Mouse (Mus musculus): Measurements from ENCODE around the gene Defb43. TPM values are rescaled to one million over a fixed set of nuclear protein-coding genes. Genes with fewer than 3 reads are reported as not detected.

The Defb43 gene
- polyA plus RNA-seq, 1 experiment = not detected

DNA sequence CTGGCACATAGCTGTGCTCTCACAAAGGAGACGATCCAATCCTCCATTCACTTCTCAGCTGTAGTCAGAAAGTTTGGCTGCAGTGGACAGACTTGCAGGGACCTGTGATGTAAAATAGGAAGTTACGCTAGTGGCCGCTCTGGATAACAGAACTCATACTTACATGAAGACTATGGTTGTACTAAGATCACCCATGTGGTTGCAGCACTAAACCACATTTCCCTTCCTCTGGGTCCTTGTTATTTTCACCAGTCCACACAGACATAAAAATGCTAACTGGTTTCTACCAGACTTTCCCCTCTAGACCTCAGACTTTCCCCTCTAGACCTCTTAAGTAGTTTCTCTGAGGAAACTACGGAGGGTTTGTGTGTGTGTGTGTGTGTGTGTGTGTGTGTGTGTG, 12.6 kb upstream of the Defb43 start:
- TF ChIP-seq CTCF (IDR thresholded peaks at IDR 0.05; ENCODE audit: borderline replicate concordance, insufficient read depth, low read length) (no peak), POLR2A (IDR thresholded peaks at IDR 0.05; ENCODE audit: low read depth, low read length) (no peak)
- Histone ChIP-seq H3K27ac (ENCODE audit: insufficient read depth, low read length) (no peak overlapping the region), H3K4me3 (ENCODE audit: insufficient read depth, low read length) (no peak overlapping the region), H3K4me1 (ENCODE audit: control insufficient read depth, insufficient read depth, low read length) (no peaks in the 10 kb centered on the region; the same call in 1 of the 2 replicates)

DNA sequence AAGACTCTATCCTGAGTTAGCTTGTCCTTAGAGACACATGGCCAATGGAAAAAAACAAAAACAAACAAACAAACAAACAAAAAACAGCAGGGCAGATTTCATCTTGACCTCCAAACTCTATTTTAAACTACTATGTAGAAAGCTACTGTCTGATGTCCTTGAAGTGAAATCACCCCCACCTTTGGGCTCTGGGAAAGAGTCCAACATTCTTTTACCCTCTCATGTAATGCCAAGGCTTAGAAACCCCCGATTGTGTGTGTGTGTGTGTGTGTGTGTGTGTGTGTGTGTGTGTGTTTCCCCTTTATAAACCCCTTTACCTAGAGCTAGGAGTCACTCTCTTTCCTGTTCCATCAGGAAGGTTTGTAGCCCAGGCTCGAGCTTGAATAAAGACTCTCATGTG, 9.0 kb upstream of the Defb43 start:
- no peaks in the 10 kb centered on the region; the same call in 1 of the 2 replicates for H3K4me1 ChIP-seq (ENCODE audit: control insufficient read depth, insufficient read depth, low read length)
- no peak overlapping the region for H3K27ac ChIP-seq (ENCODE audit: insufficient read depth, low read length)
- TF ChIP-seq POLR2A (IDR thresholded peaks at IDR 0.05; ENCODE audit: low read depth, low read length) = no peak
- TF ChIP-seq CTCF (IDR thresholded peaks at IDR 0.05; ENCODE audit: borderline replicate concordance, insufficient read depth, low read length) = no peak
- no peak overlapping the region for H3K4me3 ChIP-seq (ENCODE audit: insufficient read depth, low read length)

DNA sequence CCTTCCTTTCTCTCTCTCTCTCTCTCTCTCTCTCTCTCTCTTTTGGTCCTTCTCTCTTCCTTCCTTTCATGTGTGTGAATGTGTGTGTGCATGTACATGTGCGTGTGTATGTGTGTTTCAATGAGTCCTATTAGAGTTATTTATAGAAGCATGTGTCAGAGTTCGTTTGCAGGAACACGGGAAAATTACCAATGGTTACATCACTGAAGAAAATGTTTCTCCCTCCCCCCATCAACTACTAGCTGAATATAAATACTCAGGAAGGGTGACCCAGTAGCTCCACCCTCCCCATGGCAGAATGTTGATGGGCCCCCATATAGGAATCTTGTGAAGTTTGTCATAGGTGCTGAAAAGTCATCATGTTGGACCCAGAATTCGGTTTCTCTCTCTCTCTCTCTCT, 1.5 kb downstream of the Defb43 start:
- Histone ChIP-seq H3K4me3 (ENCODE audit: insufficient read depth, low read length) (no peak overlapping the region), H3K27ac (ENCODE audit: insufficient read depth, low read length) (0 out of 2 replicates have a peak overlapping the region, but pooled peaks have one; percentile 0), H3K4me1 (ENCODE audit: control insufficient read depth, insufficient read depth, low read length) (peaks cover 5% of the 10 kb centered on the region)
- TF ChIP-seq POLR2A (IDR thresholded peaks at IDR 0.05; ENCODE audit: low read depth, low read length) (no peak), CTCF (IDR thresholded peaks at IDR 0.05; ENCODE audit: borderline replicate concordance, insufficient read depth, low read length) (no peak)

GRCm38 (mm10) chr14:63014667-63015066, 3.1 kb downstream of the Defb43 start:
- H3K4me1 ChIP-seq (ENCODE audit: control insufficient read depth, insufficient read depth, low read length) = peaks cover 5% of the 10 kb centered on the region
- H3K4me3 ChIP-seq (ENCODE audit: insufficient read depth, low read length) = no peak overlapping the region
- peak overlapping the region; percentile 85 for H3K27ac ChIP-seq (ENCODE audit: insufficient read depth, low read length)
- TF ChIP-seq POLR2A (IDR thresholded peaks at IDR 0.05; ENCODE audit: low read depth, low read length) (no peak), CTCF (IDR thresholded peaks at IDR 0.05; ENCODE audit: borderline replicate concordance, insufficient read depth, low read length) (no peak)

DNA sequence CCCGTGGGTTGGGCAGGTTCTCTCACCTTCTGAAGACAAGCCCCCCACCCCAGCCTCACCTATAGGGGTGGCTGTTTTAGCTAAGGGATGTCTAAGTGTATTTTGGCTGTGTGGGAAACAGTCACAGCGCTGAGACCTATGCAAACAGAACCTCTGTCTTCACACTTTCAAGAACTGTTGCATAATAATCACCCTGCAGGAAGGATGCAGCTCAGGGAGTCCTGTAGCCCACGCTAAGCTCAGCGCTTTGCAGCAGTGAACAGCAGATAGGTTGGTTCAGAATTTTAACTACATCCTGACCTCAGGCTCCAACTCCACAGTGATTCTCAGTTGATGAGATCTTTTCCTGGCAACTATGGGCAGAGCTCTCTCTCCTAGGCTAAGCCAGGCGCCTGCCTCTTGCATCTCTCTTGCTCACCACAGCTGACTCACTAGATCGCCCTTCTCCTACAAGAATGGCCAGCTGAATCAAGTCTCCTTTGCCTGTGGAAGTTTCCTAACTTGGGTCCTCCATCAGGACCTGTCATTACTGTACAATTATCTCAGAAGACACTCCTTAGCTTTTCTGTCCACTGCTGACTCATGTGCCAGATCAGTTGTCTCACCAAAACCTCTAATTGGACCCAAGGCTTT, 9.1 kb downstream of the Defb43 start:
- Histone ChIP-seq H3K27ac (ENCODE audit: insufficient read depth, low read length) (peak overlapping the region; percentile 88), H3K4me3 (ENCODE audit: insufficient read depth, low read length) (no peak overlapping the region), H3K4me1 (ENCODE audit: control insufficient read depth, insufficient read depth, low read length) (peaks cover 9% of the 10 kb centered on the region; the same call in 1 of the 2 replicates)
- TF ChIP-seq CTCF (IDR thresholded peaks at IDR 0.05; ENCODE audit: borderline replicate concordance, insufficient read depth, low read length) (no peak), POLR2A (IDR thresholded peaks at IDR 0.05; ENCODE audit: low read depth, low read length) (no peak)

- Histone ChIP-seq H3K27ac (ENCODE audit: insufficient read depth, low read length) (no peak within 1 kb of the TSS), H3K4me1 (ENCODE audit: control insufficient read depth, insufficient read depth, low read length) (no peaks in the 10 kb centered on the region), H3K4me3 (ENCODE audit: insufficient read depth, low read length) (no peak within 1 kb of the TSS)
- TF ChIP-seq POLR2A (IDR thresholded peaks at IDR 0.05; ENCODE audit: low read depth, low read length) (no peak), CTCF (IDR thresholded peaks at IDR 0.05; ENCODE audit: borderline replicate concordance, insufficient read depth, low read length) (no peak)
These were observed 35.1 kb downstream of the Defb43 start, which contains the start of gene Defb42 for GRCm38 (mm10) chr14:63046691-63047090. Gene Defb42, plus strand, starts transcription at chr14:63046991.

GRCm38 (mm10) chr14:63049910-63050370, 38.4 kb downstream of the Defb43 start, which contains the start of gene Defb30:
Gene Defb30, minus strand, starts transcription at chr14:63049960.
- Histone ChIP-seq H3K4me1 (ENCODE audit: control insufficient read depth, insufficient read depth, low read length) (no peaks in the 10 kb centered on the region), H3K4me3 (ENCODE audit: insufficient read depth, low read length) (no peak within 1 kb of the TSS), H3K27ac (ENCODE audit: insufficient read depth, low read length) (no peak within 1 kb of the TSS)
- TF ChIP-seq CTCF (IDR thresholded peaks at IDR 0.05; ENCODE audit: borderline replicate concordance, insufficient read depth, low read length) (no peak), POLR2A (IDR thresholded peaks at IDR 0.05; ENCODE audit: low read depth, low read length) (no peak)

DNA sequence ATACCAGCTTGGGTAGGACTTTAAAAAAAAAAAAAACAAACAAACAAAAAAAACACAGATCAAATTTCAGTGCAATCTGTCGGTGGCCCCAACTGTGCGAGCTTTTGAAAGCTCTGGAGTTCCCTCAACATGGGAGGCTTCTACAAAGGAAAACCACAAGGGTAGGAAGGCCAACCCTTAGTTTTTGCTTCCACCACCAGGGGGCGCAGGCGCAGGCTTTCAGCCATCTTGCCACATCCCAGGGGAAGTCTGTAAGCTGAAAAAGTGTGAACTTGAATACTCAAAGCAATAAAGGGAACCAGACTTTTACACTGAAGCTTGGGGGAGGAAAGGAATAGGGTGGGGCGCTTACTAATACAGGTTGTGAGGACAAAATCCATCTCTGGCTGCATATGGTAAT, 39.2 kb downstream of the Defb43 start:
- no peaks in the 10 kb centered on the region for H3K4me1 ChIP-seq (ENCODE audit: control insufficient read depth, insufficient read depth, low read length)
- no peak overlapping the region for H3K27ac ChIP-seq (ENCODE audit: insufficient read depth, low read length)
- no peak overlapping the region for H3K4me3 ChIP-seq (ENCODE audit: insufficient read depth, low read length)
- no peak for TF ChIP-seq POLR2A (IDR thresholded peaks at IDR 0.05; ENCODE audit: low read depth, low read length)
- TF ChIP-seq CTCF (IDR thresholded peaks at IDR 0.05; ENCODE audit: borderline replicate concordance, insufficient read depth, low read length) = peak; percentile 29; the same call in 1 of the 2 replicates

- Histone ChIP-seq H3K27ac (ENCODE audit: insufficient read depth, low read length) (no peak overlapping the region), H3K4me3 (ENCODE audit: insufficient read depth, low read length) (no peak overlapping the region), H3K4me1 (ENCODE audit: control insufficient read depth, insufficient read depth, low read length) (no peaks in the 10 kb centered on the region)
- no peak for TF ChIP-seq POLR2A (IDR thresholded peaks at IDR 0.05; ENCODE audit: low read depth, low read length)
- TF ChIP-seq CTCF (IDR thresholded peaks at IDR 0.05; ENCODE audit: borderline replicate concordance, insufficient read depth, low read length) = 0 out of 2 replicates have a peak, but pooled peaks have one; percentile 5
These were observed 43.2 kb downstream of the Defb43 start for GRCm38 (mm10) chr14:63054729-63055128.

- TF ChIP-seq CTCF (IDR thresholded peaks at IDR 0.05; ENCODE audit: borderline replicate concordance, insufficient read depth, low read length) = no peak
- TF ChIP-seq POLR2A (IDR thresholded peaks at IDR 0.05; ENCODE audit: low read depth, low read length) = no peak
These were observed 48.8 kb downstream of the Defb43 start for GRCm38 (mm10) chr14:63060361-63060760.

More at GRCm38 (mm10) chr14:63060361-63060760, 48.8 kb downstream of the Defb43 start:
- Histone ChIP-seq H3K27ac (ENCODE audit: insufficient read depth, low read length) (no peak overlapping the region), H3K4me3 (ENCODE audit: insufficient read depth, low read length) (no peak overlapping the region), H3K4me1 (ENCODE audit: control insufficient read depth, insufficient read depth, low read length) (no peaks in the 10 kb centered on the region)
